Mouse (Mus musculus): ENCODE results near the gene Hoxc5.

Hoxc5 gene

GRCm38 (mm10) chr15:102967312-102967510 lies at the start of gene Hoxc5:
Gene Hoxc5 (plus strand): TSS chr15:102967443.
- no peak for DNase-seq

- no peak for DNase-seq
Measured at GRCm38 (mm10) chr15:102917972-102918572, 49.2 kb upstream of the Hoxc5 start.

GRCm38 (mm10) chr15:102918611-102919265 lies 48.5 kb upstream of the Hoxc5 start:
- DNase-seq, result no peak

- no peak for DNase-seq
Measured at GRCm38 (mm10) chr15:102919336-102920180, 47.7 kb upstream of the Hoxc5 start.

- peak; percentile 16 for DNase-seq
Measured at GRCm38 (mm10) chr15:102920619-102921018, 46.6 kb upstream of the Hoxc5 start.

GRCm38 (mm10) chr15:102921053-102922011 lies 45.9 kb upstream of the Hoxc5 start, which contains the start of gene Hoxc13:
Gene Hoxc13 (plus strand): TSS chr15:102921103.
- peak; percentile 9 for DNase-seq

- DNase-seq, result peak; percentile 11
Measured at GRCm38 (mm10) chr15:102922012-102922362, 45.3 kb upstream of the Hoxc5 start.

- no peak for DNase-seq
Measured at GRCm38 (mm10) chr15:102922636-102923500, 44.4 kb upstream of the Hoxc5 start.

GRCm38 (mm10) chr15:102927032-102927645 lies 40.1 kb upstream of the Hoxc5 start:
- no peak for DNase-seq

GRCm38 (mm10) chr15:102931706-102932358 lies 35.4 kb upstream of the Hoxc5 start:
- peak; percentile 10 for DNase-seq

GRCm38 (mm10) chr15:102934438-102934837 lies 32.8 kb upstream of the Hoxc5 start:
- no peak for DNase-seq

- peak; percentile 11 for DNase-seq
Measured at GRCm38 (mm10) chr15:102934897-102935296, 32.3 kb upstream of the Hoxc5 start.

- DNase-seq, result no peak
Measured at GRCm38 (mm10) chr15:102936279-102936972, 30.8 kb upstream of the Hoxc5 start, which contains the start of gene Hoxc12. Gene Hoxc12 (plus strand): TSS chr15:102936757.

GRCm38 (mm10) chr15:102937036-102937666 lies 30.1 kb upstream of the Hoxc5 start:
- peak; percentile 22 for DNase-seq

- DNase-seq, result no peak
Measured at GRCm38 (mm10) chr15:102939256-102940155, 27.7 kb upstream of the Hoxc5 start.

GRCm38 (mm10) chr15:102942739-102943467 lies 24.3 kb upstream of the Hoxc5 start:
- DNase-seq, result peak; percentile 14

- no peak for DNase-seq
Measured at GRCm38 (mm10) chr15:102943468-102943813, 23.8 kb upstream of the Hoxc5 start.

Data from thymus, postnatal 4 days (tissue).